Mouse (Mus musculus) embryonic facial prominence, embryonic 12.5 days (tissue): ENCODE measurements around the gene Bcl7a. TPM values are rescaled to one million over a fixed set of nuclear protein-coding genes. Genes with fewer than 3 reads are reported as not detected.

Experiments
- ATAC-seq: fragments of 200-750 bp; cut with Nextera tagmentation; 2 replicates; pipeline ENCODE4 v1.8.0; 2017; ENCODE audit not compliant: insufficient number of reproducible peaks, insufficient read depth, low FRiP score, low TSS enrichment
- H3K27ac ChIP-seq: fragments of 300-500 bp; sonication (generic); 2 replicates; pipeline ENCODE4 v1.5.1; 2016; ENCODE audit warnings: mild to moderate bottlenecking
- H3K27me3 ChIP-seq: fragments of 300-500 bp; sonication (generic); 2 replicates; pipeline ENCODE4 v1.6.1; 2016; ENCODE audit warnings: mild to moderate bottlenecking, moderate library complexity
- H3K36me3 ChIP-seq: fragments of 300-500 bp; sonication (generic); 2 replicates; pipeline ENCODE4 v1.6.1; 2016; ENCODE audit warnings: mild to moderate bottlenecking
- H3K4me1 ChIP-seq: fragments of 300-500 bp; sonication (generic); 2 replicates; pipeline ENCODE4 v1.6.1; 2016
- H3K4me2 ChIP-seq: fragments of 300-500 bp; sonication (generic); replicated peaks from 2 replicates; pipeline ENCODE4 v1.6.1; 2016; ENCODE audit warnings: mild to moderate bottlenecking, moderate library complexity
- H3K4me3 ChIP-seq: fragments of 300-500 bp; sonication (generic); 2 replicates; pipeline ENCODE4 v1.5.1; 2016; ENCODE audit warnings: mild to moderate bottlenecking
- H3K9ac ChIP-seq: fragments of 300-500 bp; sonication (generic); 2 replicates; pipeline ENCODE4 v1.6.1; 2016; ENCODE audit warnings: mild to moderate bottlenecking, moderate library complexity
- H3K9me3 ChIP-seq: fragments of 300-500 bp; sonication (generic); 2 replicates; pipeline ENCODE4 v1.6.1; 2016; ENCODE audit warnings: mild to moderate bottlenecking, moderate library complexity
- WGBS: fragments of 180-500 bp; shearing (Covaris S2); methylation state at CpG from one replicate; pipeline ENCODE4 v1.1.7; 2016; 5-methylcytosine and 5-hydroxymethylcytosine counted together
- polyA plus RNA-seq: library from polyadenylated mRNA; unstranded; fragments of >200 nt; fragmentation: Nextera tagmentation; extraction: Ambion mirVana; gene quantifications from 2 replicates; pipeline ENCODE4 v1.2.1, GENCODE M21; 2016

The Bcl7a gene
- polyA plus RNA-seq, 1 experiment from 2014 or later, result 41.8 TPM

GRCm38 (mm10) chr5:123362911-123363310 is 19.3 kb downstream of the Bcl7a start:
- Histone ChIP-seq H3K4me3 (no peak overlapping the region), H3K36me3 (peaks cover 83% of the 10 kb centered on the region), H3K4me1 (no peaks in the 10 kb centered on the region), H3K9me3 (no peaks in the 10 kb centered on the region), H3K9ac (no peak overlapping the region), H3K27me3 (no peaks in the 10 kb centered on the region), H3K4me2 (no peak overlapping the region), H3K27ac (no peak overlapping the region)
- WGBS, result 86% methylated on average over 4 of the region's 4 CpGs
- ATAC-seq, result no peak

- Histone ChIP-seq H3K36me3 (peaks cover 81% of the 10 kb centered on the region), H3K9me3 (no peaks in the 10 kb centered on the region), H3K4me1 (no peaks in the 10 kb centered on the region), H3K4me3 (no peak overlapping the region), H3K27ac (no peak overlapping the region), H3K9ac (no peak overlapping the region), H3K4me2 (no peak overlapping the region), H3K27me3 (no peaks in the 10 kb centered on the region)
- ATAC-seq, result peak; percentile 50; the same call in 1 of the 2 replicates
- WGBS, result 85% methylated on average over 11 of the region's 11 CpGs
Observed at GRCm38 (mm10) chr5:123364302-123364971, 20.8 kb downstream of the Bcl7a start.

GRCm38 (mm10) chr5:123368869-123369488 is 25.3 kb downstream of the Bcl7a start:
- Histone ChIP-seq H3K27ac (no peak overlapping the region), H3K4me2 (no peak overlapping the region), H3K4me3 (no peak overlapping the region), H3K9me3 (no peaks in the 10 kb centered on the region), H3K4me1 (no peaks in the 10 kb centered on the region), H3K36me3 (peaks cover 76% of the 10 kb centered on the region), H3K27me3 (no peaks in the 10 kb centered on the region), H3K9ac (no peak overlapping the region)
- 78% methylated on average over 13 of the region's 13 CpGs for whole genome bisulfite sequencing
- ATAC-seq, result no peak

GRCm38 (mm10) chr5:123370049-123370448 is 26.4 kb downstream of the Bcl7a start:
- H3K36me3 ChIP-seq, result peaks cover 70% of the 10 kb centered on the region
- H3K27me3 ChIP-seq, result no peaks in the 10 kb centered on the region
- no peaks in the 10 kb centered on the region for H3K9me3 ChIP-seq
- no peak overlapping the region for H3K9ac ChIP-seq
- H3K4me3 ChIP-seq, result no peak overlapping the region
- H3K27ac ChIP-seq, result no peak overlapping the region
- no peak for ATAC-seq
- no peak overlapping the region for H3K4me2 ChIP-seq
- H3K4me1 ChIP-seq, result no peaks in the 10 kb centered on the region
- 82% methylated on average over 5 of the region's 5 CpGs for WGBS

- Histone ChIP-seq H3K9ac (no peak overlapping the region), H3K27me3 (no peaks in the 10 kb centered on the region), H3K36me3 (peaks cover 40% of the 10 kb centered on the region), H3K9me3 (no peaks in the 10 kb centered on the region), H3K27ac (no peak overlapping the region), H3K4me2 (no peak overlapping the region), H3K4me1 (peaks cover 24% of the 10 kb centered on the region; the same call in 1 of the 2 replicates), H3K4me3 (no peak overlapping the region)
- WGBS, result 85% methylated on average over 10 of the region's 10 CpGs
- 0 out of 2 replicates have a peak, but pooled peaks have one; percentile 28 for ATAC-seq
Observed at GRCm38 (mm10) chr5:123375262-123375661, 31.6 kb downstream of the Bcl7a start.

GRCm38 (mm10) chr5:123375793-123376452 is 32.3 kb downstream of the Bcl7a start:
- H3K4me1 ChIP-seq, result peaks cover 24% of the 10 kb centered on the region; the same call in 1 of the 2 replicates
- H3K27me3 ChIP-seq, result no peaks in the 10 kb centered on the region
- no peak overlapping the region for H3K9ac ChIP-seq
- no peak overlapping the region for H3K4me3 ChIP-seq
- no peak overlapping the region for H3K4me2 ChIP-seq
- H3K9me3 ChIP-seq, result no peaks in the 10 kb centered on the region
- 0 out of 2 replicates have a peak overlapping the region, but pooled peaks have one; percentile 50 for H3K27ac ChIP-seq
- WGBS, result 89% methylated on average over 6 of the region's 6 CpGs
- H3K36me3 ChIP-seq, result peaks cover 33% of the 10 kb centered on the region
- ATAC-seq, result no peak

- no peaks in the 10 kb centered on the region for H3K27me3 ChIP-seq
- H3K4me1 ChIP-seq, result peaks cover 24% of the 10 kb centered on the region
- ATAC-seq, result no peak
- no peaks in the 10 kb centered on the region for H3K9me3 ChIP-seq
- H3K27ac ChIP-seq, result 0 out of 2 replicates have a peak overlapping the region, but pooled peaks have one; percentile 50
- H3K9ac ChIP-seq, result no peak overlapping the region
- H3K4me3 ChIP-seq, result no peak overlapping the region
- H3K36me3 ChIP-seq, result peaks cover 27% of the 10 kb centered on the region
- 39% methylated on average over 10 of the region's 10 CpGs for WGBS
- H3K4me2 ChIP-seq, result no peak overlapping the region
Observed at GRCm38 (mm10) chr5:123376569-123376968, 32.9 kb downstream of the Bcl7a start.

GRCm38 (mm10) chr5:123377120-123377955 is 33.7 kb downstream of the Bcl7a start:
- H3K9ac ChIP-seq, result no peak overlapping the region
- H3K36me3 ChIP-seq, result peaks cover 19% of the 10 kb centered on the region
- H3K27me3 ChIP-seq, result no peaks in the 10 kb centered on the region
- ATAC-seq, result no peak
- H3K9me3 ChIP-seq, result no peaks in the 10 kb centered on the region
- H3K27ac ChIP-seq, result no peak overlapping the region
- 66% methylated on average over 15 of the region's 15 CpGs for WGBS
- peaks cover 29% of the 10 kb centered on the region for H3K4me1 ChIP-seq
- H3K4me2 ChIP-seq, result no peak overlapping the region
- no peak overlapping the region for H3K4me3 ChIP-seq

GRCm38 (mm10) chr5:123378712-123379111 is 35.1 kb downstream of the Bcl7a start:
- H3K9me3 ChIP-seq, result no peaks in the 10 kb centered on the region
- H3K9ac ChIP-seq, result no peak overlapping the region
- peaks cover 8% of the 10 kb centered on the region for H3K36me3 ChIP-seq
- H3K27ac ChIP-seq, result no peak overlapping the region
- no peak for ATAC-seq
- no peaks in the 10 kb centered on the region for H3K27me3 ChIP-seq
- peaks cover 29% of the 10 kb centered on the region for H3K4me1 ChIP-seq
- H3K4me3 ChIP-seq, result no peak overlapping the region
- H3K4me2 ChIP-seq, result no peak overlapping the region
- WGBS, result 50% methylated on average over 9 of the region's 9 CpGs

GRCm38 (mm10) chr5:123379504-123379931 is 35.9 kb downstream of the Bcl7a start:
- peaks cover 29% of the 10 kb centered on the region for H3K4me1 ChIP-seq
- no peaks in the 10 kb centered on the region for H3K9me3 ChIP-seq
- no peak overlapping the region for H3K27ac ChIP-seq
- no peak overlapping the region for H3K4me3 ChIP-seq
- H3K4me2 ChIP-seq, result no peak overlapping the region
- ATAC-seq, result no peak
- H3K27me3 ChIP-seq, result no peaks in the 10 kb centered on the region
- no peak overlapping the region for H3K9ac ChIP-seq
- peaks cover 4% of the 10 kb centered on the region for H3K36me3 ChIP-seq
- WGBS, result 38% methylated on average over 5 of the region's 5 CpGs

- Histone ChIP-seq H3K4me2 (peak overlapping the region; percentile 19; the same call in 1 of the 2 replicates), H3K9me3 (no peaks in the 10 kb centered on the region), H3K27me3 (no peaks in the 10 kb centered on the region), H3K4me3 (no peak overlapping the region), H3K27ac (no peak overlapping the region), H3K9ac (no peak overlapping the region), H3K36me3 (no peaks in the 10 kb centered on the region), H3K4me1 (peaks cover 28% of the 10 kb centered on the region)
- 20% methylated on average over 20 of the region's 20 CpGs for WGBS
- ATAC-seq, result no peak
Observed at GRCm38 (mm10) chr5:123381968-123382367, 38.3 kb downstream of the Bcl7a start.
